Mouse (Mus musculus) embryonic fibroblast, embryonic 13.5 days (primary cell): ENCODE data around the gene Pde4d.

Experiments
- CTCF ChIP-seq: IDR thresholded peaks from 2 replicates; pipeline ENCODE4 v1.5.1; 2011; ENCODE audit warnings: mild to moderate bottlenecking, control low read depth, low read length, moderate library complexity, borderline replicate concordance; ENCODE audit not compliant: insufficient read depth
- POLR2A ChIP-seq: IDR thresholded peaks from 2 replicates; pipeline ENCODE4 v1.6.1; 2011; ENCODE audit warnings: low read depth, mild to moderate bottlenecking, control low read depth, low read length, moderate library complexity

GRCm38 (mm10) chr13:109058045-109058444 is 608.3 kb downstream of the Pde4d start:
- TF ChIP-seq CTCF: no peak
- no peak for TF ChIP-seq POLR2A
